Mouse (Mus musculus) CH12.LX (cell line): ENCODE data around the gene Celf2. TPM values are rescaled to one million over a fixed set of nuclear protein-coding genes. Genes with fewer than 3 reads are reported as not detected.

ENCODE experiments used
- DNase-seq: peaks from one replicate; pipeline ENCODE4 v3.0.0-alpha.2; 2013; ENCODE audit errors: extremely low read depth
- H3K27ac ChIP-seq: 2 replicates; pipeline ENCODE4 v1.5.1; 2012; ENCODE audit warnings: low read depth, mild to moderate bottlenecking, control low read depth, moderate library complexity; ENCODE audit not compliant: insufficient read depth
- H3K27me3 ChIP-seq: replicated peaks from 2 replicates; pipeline ENCODE3; 2012; ENCODE audit warnings: inconsistent platforms
- H3K36me3 ChIP-seq, 2 experiments: replicated peaks in 1 of 2; 2 replicates each; pipeline versions ENCODE3 to v1.6.1; 2012; ENCODE audit warnings: inconsistent platforms in 1 of 2, low read length in 1 of 2, mild to moderate bottlenecking in 1 of 2, mixed read lengths in 1 of 2, moderate library complexity in 1 of 2; ENCODE audit not compliant: control insufficient read depth in 1 of 2, insufficient read depth in 1 of 2
- H3K4me1 ChIP-seq, 2 experiments: 2 replicates each; pipeline ENCODE4 v1.6.1; 2012; ENCODE audit warnings: inconsistent platforms in 1 of 2, moderate library complexity in 1 of 2; ENCODE audit not compliant: insufficient read depth in 2 of 2, control insufficient read depth in 1 of 2
- H3K4me2 ChIP-seq: 2 replicates; pipeline ENCODE4 v1.6.1; 2012; ENCODE audit warnings: low read depth, mild to moderate bottlenecking, control low read depth; ENCODE audit not compliant: poor library complexity, insufficient read depth, severe bottlenecking
- H3K4me3 ChIP-seq, 3 experiments: fragments of 150-350 bp in 1 of 3; sonication (generic) in 1 of 3; replicated peaks in 1 of 3; 2 replicates each; pipeline versions ENCODE3 to v1.5.1; 2011 to 2012; ENCODE audit warnings: low read depth in 2 of 3, low read length in 2 of 3, mild to moderate bottlenecking in 2 of 3, moderate library complexity in 2 of 3, control low read depth in 1 of 3, improper control_type of control experiment in 1 of 3, inconsistent platforms in 1 of 3, mixed read lengths in 1 of 3; ENCODE audit not compliant: poor library complexity in 1 of 3
- H3K79me2 ChIP-seq: replicated peaks from 2 replicates; pipeline ENCODE4 v1.6.1; 2012; ENCODE audit warnings: mild to moderate bottlenecking, moderate library complexity; ENCODE audit not compliant: control insufficient read depth, poor library complexity, insufficient read depth, severe bottlenecking; ENCODE audit errors: extremely low read depth
- H3K9ac ChIP-seq: 2 replicates; pipeline ENCODE4 v1.6.1; 2012; ENCODE audit warnings: low read depth, mild to moderate bottlenecking, control low read depth, moderate library complexity; ENCODE audit not compliant: insufficient read depth
- H3K9me3 ChIP-seq: replicated peaks from 2 replicates; pipeline ENCODE3; 2012; ENCODE audit warnings: low read length, inconsistent platforms, mixed read lengths
- BHLHE40 ChIP-seq: IDR thresholded peaks from 2 replicates; pipeline ENCODE4 v1.6.1; 2011; ENCODE audit warnings: mild to moderate bottlenecking, low read depth, low read length, improper control_type of control experiment
- CHD2 ChIP-seq: IDR thresholded peaks from 2 replicates; pipeline ENCODE4 v1.6.1; 2011; ENCODE audit warnings: low read length, improper control_type of control experiment
- CTCF ChIP-seq, 2 experiments: IDR thresholded peaks in 1 of 2; conservative IDR thresholded peaks in 1 of 2; 2 replicates each; pipeline ENCODE4 v1.5.1; 2011 to 2012; ENCODE audit warnings: low read depth in 2 of 2, low read length in 2 of 2, improper control_type of control experiment in 1 of 2, inconsistent platforms in 1 of 2, mild to moderate bottlenecking in 1 of 2, moderate library complexity in 1 of 2
- E2F4 ChIP-seq: IDR thresholded peaks from 2 replicates; pipeline ENCODE4 v1.6.1; 2011; ENCODE audit warnings: low read depth, low read length, improper control_type of control experiment; ENCODE audit not compliant: insufficient replicate concordance
- EP300 ChIP-seq: IDR thresholded peaks from 2 replicates; pipeline ENCODE4 v1.6.1; 2011; ENCODE audit warnings: low read length, improper control_type of control experiment
- ETS1 ChIP-seq: conservative IDR thresholded peaks from 2 replicates; pipeline ENCODE4 v1.6.1; 2012; ENCODE audit warnings: low read depth, mild to moderate bottlenecking, inconsistent platforms, low read length, improper control_type of control experiment, moderate library complexity
- HCFC1 ChIP-seq: IDR thresholded peaks from 2 replicates; pipeline ENCODE4 v1.6.1; 2012; ENCODE audit warnings: low read depth, mild to moderate bottlenecking, inconsistent platforms, low read length, improper control_type of control experiment
- IRF4 ChIP-seq: IDR thresholded peaks from 2 replicates; pipeline ENCODE4 v1.6.1; 2014; ENCODE audit warnings: low read depth, mild to moderate bottlenecking, inconsistent platforms, low read length, improper control_type of control experiment
- JUN ChIP-seq: IDR thresholded peaks from 2 replicates; pipeline ENCODE4 v1.6.1; 2011; ENCODE audit warnings: low read depth, mild to moderate bottlenecking, low read length, improper control_type of control experiment, moderate library complexity; ENCODE audit not compliant: insufficient read depth
- JUND ChIP-seq: conservative IDR thresholded peaks from 2 replicates; pipeline ENCODE4 v1.6.1; 2011; ENCODE audit warnings: low read depth, low read length, improper control_type of control experiment
- MAZ ChIP-seq: IDR thresholded peaks from 2 replicates; pipeline ENCODE4 v1.6.1; 2012; ENCODE audit warnings: low read depth, mild to moderate bottlenecking, inconsistent platforms, low read length, improper control_type of control experiment, moderate library complexity
- MYC ChIP-seq: IDR thresholded peaks from 2 replicates; pipeline ENCODE4 v1.6.1; 2011; ENCODE audit warnings: low read depth, mild to moderate bottlenecking, improper control_type of control experiment, low read length
- NELFE ChIP-seq: IDR thresholded peaks from 2 replicates; pipeline ENCODE4 v1.6.1; 2011; ENCODE audit warnings: low read depth, low read length, improper control_type of control experiment
- PAX5 ChIP-seq: IDR thresholded peaks from 2 replicates; pipeline ENCODE4 v1.6.1; 2012; ENCODE audit warnings: low read length, inconsistent platforms, mixed read lengths
- POLR2A ChIP-seq: IDR thresholded peaks from 2 replicates; pipeline ENCODE4 v1.6.1; 2011; ENCODE audit warnings: low read depth, mild to moderate bottlenecking, improper control_type of control experiment, low read length
- POLR2AphosphoS2 ChIP-seq: IDR thresholded peaks from 2 replicates; pipeline ENCODE4 v1.6.1; 2011; ENCODE audit warnings: low read depth, low read length, improper control_type of control experiment
- RAD21 ChIP-seq: IDR thresholded peaks from 2 replicates; pipeline ENCODE4 v1.6.1; 2011; ENCODE audit warnings: low read depth, mild to moderate bottlenecking, low read length, improper control_type of control experiment, moderate library complexity
- RCOR1 ChIP-seq: conservative IDR thresholded peaks from 2 replicates; pipeline ENCODE4 v1.6.1; 2012; ENCODE audit warnings: low read depth, mild to moderate bottlenecking, inconsistent platforms, low read length, improper control_type of control experiment
- SIN3A ChIP-seq: IDR thresholded peaks from 2 replicates; pipeline ENCODE4 v1.6.1; 2012; ENCODE audit warnings: low read length, improper control_type of control experiment, inconsistent platforms
- SMC3 ChIP-seq: IDR thresholded peaks from 2 replicates; pipeline ENCODE4 v1.6.1; 2011; ENCODE audit warnings: low read depth, low read length, improper control_type of control experiment
- UBTF ChIP-seq: IDR thresholded peaks from 2 replicates; pipeline ENCODE4 v1.6.1; 2012; ENCODE audit warnings: low read depth, mild to moderate bottlenecking, inconsistent platforms, low read length, improper control_type of control experiment, moderate library complexity
- USF1 ChIP-seq: IDR thresholded peaks from 2 replicates; pipeline ENCODE4 v1.6.1; 2014; ENCODE audit warnings: low read depth, mild to moderate bottlenecking, inconsistent platforms, low read length, improper control_type of control experiment
- USF2 ChIP-seq: conservative IDR thresholded peaks from 2 replicates; pipeline ENCODE4 v1.6.1; 2011; ENCODE audit warnings: low read depth, low read length, improper control_type of control experiment
- ZKSCAN1 ChIP-seq: IDR thresholded peaks from 2 replicates; pipeline ENCODE4 v1.6.1; 2012; ENCODE audit warnings: low read depth, inconsistent platforms, low read length, improper control_type of control experiment, borderline replicate concordance
- ZNF384 ChIP-seq: IDR thresholded peaks from 2 replicates; pipeline ENCODE4 v1.6.1; 2012; ENCODE audit warnings: low read depth, low read length, improper control_type of control experiment, inconsistent platforms
- dilution Hi-C: fragments of 300-500 bp; cut with MboI; formaldehyde crosslinking; loops from 2 replicates; pipeline ENCODE4 v1.14.3; 2020; ENCODE audit warnings: low sequenced_read_pairs; ENCODE audit not compliant: extremely low pct_unique_long_range_greater_than_20kb, extremely low pct_ligation_motif_present
- in situ Hi-C: fragments of 300-500 bp; cut with MboI; formaldehyde crosslinking; loops from 3 replicates; pipeline ENCODE4 v1.14.3; 2019; ENCODE audit warnings: low sequenced_read_pairs, low pct_ligation_motif_present, low pct_unique_long_range_greater_than_20kb, mixed read lengths
- polyA plus RNA-seq: library from polyadenylated mRNA; unstranded; fragments of >175 nt; gene quantifications from 2 replicates; pipeline ENCODE4 v1.2.1, GENCODE M21; 2012; ENCODE audit warnings: low read depth; ENCODE audit not compliant: insufficient read length
- total RNA-seq, 2 experiments: library from RNA; depleted of rRNA; stranded (reverse); fragments of 300-350 nt in 1 of 2; fragments of >200 nt in 1 of 2; gene quantifications; 2 replicates each; pipeline ENCODE4 v1.2.3; 2012 to 2014

The Celf2 gene
- total and polyA plus RNA-seq, 3 experiments, result 51.0 to 143 (median 103) TPM

DNA sequence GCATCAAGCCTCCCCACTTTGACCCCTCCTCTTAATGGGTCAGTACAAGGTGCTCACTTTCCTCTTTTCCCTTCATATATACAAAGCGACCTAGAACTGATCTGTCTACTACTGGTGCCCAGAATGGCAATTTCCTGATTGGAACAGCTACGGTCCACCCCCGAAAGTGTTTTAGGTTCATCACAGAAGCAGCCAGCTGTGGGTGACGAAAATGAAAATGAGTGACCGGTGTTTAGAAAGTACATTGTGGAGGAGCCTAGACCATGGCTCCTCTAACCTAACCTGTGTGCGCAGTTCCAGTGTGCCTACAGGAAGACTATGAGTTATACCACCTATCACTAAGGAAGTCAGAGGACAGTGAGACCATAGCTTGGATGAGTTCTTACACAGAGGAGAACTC, 874.5 kb downstream of the Celf2 start (continued):
- TF ChIP-seq RCOR1 (no peak), ETS1 (peak; percentile 42; the same call in 1 of the 2 replicates), USF1 (no peak), UBTF (no peak), CHD2 (no peak), JUN (no peak), ZNF384 (no peak), MYC (no peak)

- DNase-seq, result no peak
- H3K4me2 ChIP-seq, result no peak overlapping the region
- H3K79me2 ChIP-seq, result peaks cover 10% of the 10 kb centered on the region
- H3K36me3 ChIP-seq, result peaks cover 0 to 45% of the 10 kb centered on the region in 2 experiments
- H3K27ac ChIP-seq, result peak overlapping the region; percentile 68
- dilution Hi-C loops, result no loop called here
- in situ Hi-C loops, result no loop called here
- no peaks in the 10 kb centered on the region for H3K9me3 ChIP-seq
- TF ChIP-seq PAX5 (no peak), E2F4 (no peak), MAZ (no peak), SIN3A (no peak), USF2 (no peak), HCFC1 (no peak), POLR2A (no peak), BHLHE40 (no peak), ZKSCAN1 (no peak), RAD21 (peak; percentile 9), CHD2 (peak; percentile 57), IRF4 (no peak), USF1 (no peak), SMC3 (peak; percentile 9; the same call in 1 of the 2 replicates), ETS1 (no peak), ZNF384 (no peak), NELFE (no peak), UBTF (no peak), JUN (no peak), EP300 (0 out of 2 replicates have a peak, but pooled peaks have one; percentile 14), CTCF (conservative IDR thresholded peaks at IDR 0.05 in 1 of 2, IDR thresholded peaks at IDR 0.05 in 1 of 2; ENCODE audit: low read depth in 2 of 2, low read length in 2 of 2) (peak in 1 of 2 experiments; percentile 27; a peak in 1 of 4 replicates), JUND (no peak), RCOR1 (no peak), POLR2AphosphoS2 (no peak)
- H3K4me1 ChIP-seq, result peaks cover 23 to 44% of the 10 kb centered on the region in 2 experiments
- H3K9ac ChIP-seq, result peak overlapping the region; percentile 49; the same call in 1 of the 2 replicates
- no peak overlapping the region for H3K4me3 ChIP-seq
- H3K27me3 ChIP-seq, result no peaks in the 10 kb centered on the region
Observed at GRCm38 (mm10) chr2:6633115-6633514, 876.2 kb downstream of the Celf2 start.
